Mouse (Mus musculus) embryonic facial prominence, embryonic 11.5 days (tissue): ENCODE measurements around the gene Fkbp15. TPM values are rescaled to one million over a fixed set of nuclear protein-coding genes. Genes with fewer than 3 reads are reported as not detected.

Experiments
- ATAC-seq: fragments of 200-750 bp; cut with Nextera tagmentation; replicated peaks from 2 replicates; pipeline ENCODE4 v1.8.0; 2017; ENCODE audit warnings: low read depth; ENCODE audit not compliant: insufficient number of reproducible peaks, low FRiP score, low TSS enrichment
- DNase-seq: peaks from one replicate; pipeline ENCODE4 v3.0.0-alpha.2; 2015; ENCODE audit warnings: low spot score
- H3K27ac ChIP-seq: fragments of 300-500 bp; sonication (generic); replicated peaks from 2 replicates; pipeline ENCODE4 v1.5.1; 2014; ENCODE audit warnings: mild to moderate bottlenecking, low read depth, low read length, control low read depth
- H3K27me3 ChIP-seq: fragments of 300-500 bp; sonication (generic); 2 replicates; pipeline ENCODE4 v1.6.1; 2014; ENCODE audit warnings: mild to moderate bottlenecking, low read length, moderate library complexity, mixed read lengths; ENCODE audit not compliant: control insufficient read depth, insufficient read depth
- H3K36me3 ChIP-seq: fragments of 300-500 bp; sonication (generic); replicated peaks from 2 replicates; pipeline ENCODE4 v1.6.1; 2014; ENCODE audit warnings: low read depth, mild to moderate bottlenecking, low read length, moderate library complexity, mixed read lengths; ENCODE audit not compliant: control insufficient read depth, insufficient read depth
- H3K4me1 ChIP-seq: fragments of 300-500 bp; sonication (generic); 2 replicates; pipeline ENCODE4 v1.6.1; 2014; ENCODE audit warnings: low read length, mixed read lengths; ENCODE audit not compliant: control insufficient read depth, insufficient read depth
- H3K4me2 ChIP-seq: fragments of 300-500 bp; sonication (generic); 2 replicates; pipeline ENCODE4 v1.6.1; 2014; ENCODE audit warnings: low read depth, mild to moderate bottlenecking, control low read depth, low read length, moderate library complexity
- H3K4me3 ChIP-seq: fragments of 300-500 bp; sonication (generic); 2 replicates; pipeline ENCODE4 v1.5.1; 2014; ENCODE audit warnings: low read depth, low read length, control low read depth
- H3K9ac ChIP-seq: fragments of 300-500 bp; sonication (generic); replicated peaks from 2 replicates; pipeline ENCODE4 v1.6.1; 2014; ENCODE audit warnings: mild to moderate bottlenecking, control low read depth, low read length
- H3K9me3 ChIP-seq: fragments of 300-500 bp; sonication (generic); replicated peaks from 2 replicates; pipeline ENCODE4 v1.6.1; 2016; ENCODE audit warnings: mild to moderate bottlenecking, low read length, inconsistent platforms, mixed read lengths; ENCODE audit not compliant: control insufficient read depth
- WGBS: fragments of 180-500 bp; shearing (Covaris S2); extraction: QIAGEN DNeasy Blood & Tissue Kit; methylation state at CpG from one replicate; pipeline ENCODE4 v1.1.7; 2014; 5-methylcytosine and 5-hydroxymethylcytosine counted together
- polyA plus RNA-seq: library from polyadenylated mRNA; unstranded; fragments of >200 nt; fragmentation: Nextera tagmentation; extraction: Ambion mirVana; gene quantifications from 2 replicates; pipeline ENCODE4 v1.2.1, GENCODE M21; 2014

The Fkbp15 gene
- polyA plus RNA-seq, 1 experiment from 2014 or later, result 16.3 TPM

DNA sequence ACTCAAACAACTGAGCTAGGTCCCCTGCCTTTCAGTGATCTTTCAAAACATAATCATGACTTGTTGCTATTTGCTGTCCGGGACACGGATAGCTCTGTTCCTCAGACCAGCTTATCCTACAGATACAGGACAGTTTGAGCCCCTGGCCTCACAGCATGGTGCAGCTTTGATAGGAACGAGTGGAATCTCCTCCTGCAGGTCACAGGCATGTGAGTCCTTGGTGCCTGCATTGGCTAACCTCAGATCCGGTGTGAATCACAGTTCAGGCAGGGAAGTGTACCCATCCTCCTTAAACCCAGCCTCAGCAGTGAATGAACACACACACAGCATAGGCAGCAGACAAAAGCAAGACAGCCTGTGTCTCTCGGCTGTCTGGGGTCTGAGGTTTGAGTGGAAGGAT lies 79.0 kb downstream of the Fkbp15 start:
- Histone ChIP-seq H3K4me1 (no peaks in the 10 kb centered on the region), H3K9me3 (no peaks in the 10 kb centered on the region), H3K4me2 (no peak overlapping the region), H3K9ac (no peak overlapping the region), H3K36me3 (no peaks in the 10 kb centered on the region), H3K27ac (no peak overlapping the region), H3K4me3 (no peak overlapping the region), H3K27me3 (no peaks in the 10 kb centered on the region)
- WGBS, result 58% methylated on average over 5 of the region's 5 CpGs
- ATAC-seq (no peak), DNase-seq (no peak)

DNA sequence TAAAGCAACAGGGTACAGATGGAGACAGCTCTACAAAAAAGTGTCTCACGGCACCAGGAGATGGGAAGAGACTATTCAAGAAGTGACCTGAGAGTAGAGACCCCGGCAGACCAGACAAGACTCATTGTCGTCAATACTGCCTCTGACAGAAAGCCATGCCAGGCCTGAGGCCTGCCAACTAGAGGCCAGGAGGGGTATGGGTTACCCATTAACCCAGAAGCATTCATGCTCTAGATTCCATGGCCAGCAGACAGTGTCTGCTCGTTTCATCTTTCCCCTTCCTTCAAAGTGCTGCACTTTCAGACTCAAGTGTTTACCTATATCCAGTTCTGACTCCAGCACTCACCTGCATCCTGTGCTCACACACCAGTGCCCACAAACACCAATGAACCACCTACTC lies 82.3 kb downstream of the Fkbp15 start:
- Histone ChIP-seq H3K27me3 (no peaks in the 10 kb centered on the region), H3K4me2 (no peak overlapping the region), H3K4me1 (no peaks in the 10 kb centered on the region), H3K27ac (no peak overlapping the region), H3K36me3 (no peaks in the 10 kb centered on the region), H3K9ac (no peak overlapping the region), H3K9me3 (no peaks in the 10 kb centered on the region), H3K4me3 (no peak overlapping the region)
- 88% methylated on average over 4 of the region's 4 CpGs for WGBS
- ATAC-seq (no peak), DNase-seq (no peak)

DNA sequence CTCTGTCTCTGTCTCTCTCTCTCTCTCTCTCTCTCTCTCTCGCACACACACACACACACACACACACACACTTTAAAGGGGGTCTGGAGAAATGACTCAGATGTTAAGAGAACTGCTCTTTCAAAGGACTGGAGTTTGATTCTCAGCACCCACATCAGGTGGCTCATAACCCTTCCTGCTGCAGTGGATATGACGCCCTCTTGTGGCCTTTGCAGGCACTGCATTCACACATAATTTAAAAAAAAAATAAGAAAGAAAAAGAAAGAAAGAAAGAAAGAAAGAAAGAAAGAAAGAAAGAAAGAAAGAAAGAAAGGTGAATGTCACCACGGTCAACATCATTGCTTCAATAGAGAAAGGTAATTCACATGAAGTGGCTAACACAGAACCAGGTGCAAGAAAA lies 83.1 kb downstream of the Fkbp15 start:
- Histone ChIP-seq H3K36me3 (no peaks in the 10 kb centered on the region), H3K4me2 (no peak overlapping the region), H3K9me3 (no peaks in the 10 kb centered on the region), H3K4me3 (no peak overlapping the region), H3K27me3 (no peaks in the 10 kb centered on the region), H3K9ac (no peak overlapping the region), H3K4me1 (no peaks in the 10 kb centered on the region), H3K27ac (no peak overlapping the region)
- ATAC-seq (no peak), DNase-seq (no peak)
- WGBS, result 72% methylated on average over 3 of the region's 3 CpGs

DNA sequence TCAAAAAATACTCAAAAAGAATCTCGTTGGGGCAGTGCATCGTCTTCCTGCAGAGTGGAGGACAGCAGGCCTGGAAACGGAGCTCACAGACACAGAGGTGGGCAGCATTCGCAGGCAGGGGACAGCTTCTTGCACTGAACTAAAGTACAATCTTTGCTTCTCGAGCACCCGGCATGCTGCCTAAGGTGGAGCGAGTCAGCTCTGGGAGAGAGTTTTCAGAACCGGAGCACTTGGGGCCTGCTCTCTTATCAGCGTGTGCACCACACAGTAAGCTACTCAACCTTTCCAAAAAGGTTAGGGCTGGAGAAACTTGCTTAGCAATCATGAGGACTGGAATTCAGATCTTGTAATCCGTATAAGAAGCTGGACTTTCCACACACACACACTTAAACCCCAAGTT lies 83.7 kb downstream of the Fkbp15 start:
- ATAC-seq, result no peak
- Histone ChIP-seq H3K9me3 (no peaks in the 10 kb centered on the region), H3K36me3 (no peaks in the 10 kb centered on the region), H3K4me1 (no peaks in the 10 kb centered on the region), H3K27ac (no peak overlapping the region), H3K9ac (no peak overlapping the region), H3K4me3 (no peak overlapping the region), H3K27me3 (no peaks in the 10 kb centered on the region), H3K4me2 (no peak overlapping the region)
- no peak for DNase-seq
- WGBS, result 80% methylated on average over 10 of the region's 10 CpGs

DNA sequence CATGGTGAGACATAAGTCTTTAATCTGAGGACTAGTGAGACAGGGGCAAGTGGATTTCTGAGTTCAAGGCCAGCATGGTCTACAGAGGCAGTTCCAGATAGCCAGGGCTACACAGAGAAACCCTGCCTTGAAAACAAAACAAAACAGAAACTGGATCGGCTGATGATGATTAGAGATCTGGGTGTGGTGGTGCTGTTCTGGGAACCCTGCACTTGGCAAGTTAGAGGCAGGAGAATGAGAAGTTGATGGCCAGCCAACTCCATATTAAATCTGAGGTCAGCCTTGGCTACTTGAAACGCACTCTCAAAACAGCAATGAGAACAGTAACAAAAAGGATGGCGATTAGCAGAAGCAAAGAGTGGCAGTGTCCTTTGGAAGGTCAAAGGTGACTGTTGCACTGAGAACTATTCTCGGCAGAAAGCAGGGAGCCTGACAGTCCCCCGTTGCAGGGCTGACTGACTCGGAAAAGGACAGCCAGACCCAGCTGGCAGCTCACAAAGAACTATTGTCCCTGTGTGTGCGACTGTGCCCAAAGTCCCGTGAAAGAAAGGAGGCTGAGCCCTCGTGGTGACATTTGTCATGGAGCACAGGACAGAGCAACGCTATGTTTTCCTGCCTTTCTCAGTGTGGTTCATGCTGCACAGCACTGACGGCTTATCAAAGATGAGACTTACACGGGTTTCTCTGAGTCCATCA lies 85.4 kb downstream of the Fkbp15 start:
- Histone ChIP-seq H3K27me3 (no peaks in the 10 kb centered on the region), H3K27ac (no peak overlapping the region), H3K9ac (no peak overlapping the region), H3K9me3 (no peaks in the 10 kb centered on the region), H3K4me1 (no peaks in the 10 kb centered on the region), H3K36me3 (no peaks in the 10 kb centered on the region), H3K4me2 (no peak overlapping the region), H3K4me3 (no peak overlapping the region)
- 14% methylated on average over 12 of the region's 12 CpGs for WGBS
- DNase-seq (peak; percentile 26), ATAC-seq (peak; percentile 86)

DNA sequence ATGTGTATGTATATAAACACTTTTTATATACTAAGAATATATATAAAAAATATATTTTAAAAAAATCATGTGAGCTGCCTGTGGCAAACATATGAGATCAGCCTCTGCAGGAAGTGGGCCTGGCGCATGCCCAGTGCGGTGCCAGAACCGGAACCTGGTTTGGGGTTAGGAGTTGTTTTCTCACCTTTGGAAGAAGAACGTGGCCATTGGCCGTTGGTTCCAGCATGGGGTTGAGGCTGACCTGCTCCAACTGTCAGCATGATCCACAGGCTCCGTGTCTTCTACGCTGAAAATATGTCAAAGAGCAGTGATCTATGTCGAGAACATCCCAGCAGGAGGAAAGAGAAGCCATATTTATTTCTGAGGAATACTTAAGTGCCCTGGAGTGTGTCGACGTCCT lies 86.4 kb downstream of the Fkbp15 start:
- DNase-seq (no peak), ATAC-seq (no peak)
- Histone ChIP-seq H3K9me3 (no peaks in the 10 kb centered on the region), H3K27ac (no peak overlapping the region), H3K4me2 (no peak overlapping the region), H3K4me3 (no peak overlapping the region), H3K27me3 (no peaks in the 10 kb centered on the region), H3K4me1 (no peaks in the 10 kb centered on the region), H3K9ac (no peak overlapping the region), H3K36me3 (no peaks in the 10 kb centered on the region)
- 89% methylated on average over 10 of the region's 10 CpGs for WGBS

DNA sequence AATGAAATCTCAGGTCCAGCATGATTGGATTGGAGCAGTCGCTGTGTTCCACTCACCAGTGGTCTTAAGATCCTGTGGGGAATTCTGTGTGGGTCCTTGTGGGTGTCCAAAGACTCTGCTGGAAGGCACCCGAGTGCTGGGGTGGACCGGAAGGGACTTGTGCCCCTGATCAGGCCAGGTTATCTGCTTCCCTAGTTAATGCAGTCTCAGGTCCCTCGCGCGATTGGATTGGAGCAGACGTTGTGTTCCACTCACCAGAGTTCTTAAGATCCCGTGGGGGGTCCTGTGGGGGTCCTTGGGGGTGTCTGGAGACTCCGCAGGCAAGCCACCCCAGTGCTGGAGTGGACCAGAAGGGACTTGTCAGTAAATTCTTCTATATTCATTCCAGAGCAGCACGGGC lies 87.7 kb downstream of the Fkbp15 start:
- Histone ChIP-seq H3K4me2 (no peak overlapping the region), H3K9me3 (no peaks in the 10 kb centered on the region), H3K4me1 (no peaks in the 10 kb centered on the region), H3K9ac (no peak overlapping the region), H3K27ac (no peak overlapping the region), H3K27me3 (no peaks in the 10 kb centered on the region), H3K4me3 (no peak overlapping the region), H3K36me3 (no peaks in the 10 kb centered on the region)
- WGBS, result 90% methylated on average over 10 of the region's 10 CpGs
- DNase-seq (no peak), ATAC-seq (no peak)

DNA sequence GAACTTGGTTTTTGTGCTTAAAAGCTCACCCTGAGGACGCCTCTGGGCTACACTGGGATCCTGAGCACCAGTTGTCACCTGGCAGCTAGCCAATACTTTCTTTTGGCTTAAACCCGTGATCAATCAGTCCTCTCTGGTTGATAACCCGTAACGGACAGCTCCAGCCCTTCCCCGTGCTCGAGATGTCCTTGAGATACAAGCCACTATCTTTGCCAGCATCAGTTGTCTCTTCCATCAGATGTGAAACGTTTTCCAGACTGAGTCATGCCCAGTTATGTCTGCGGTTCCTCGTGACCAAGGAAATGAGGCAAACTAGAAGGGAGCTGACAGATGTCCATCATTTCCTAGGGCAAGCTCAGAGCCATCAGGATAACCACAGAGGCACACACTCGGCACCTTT lies 93.2 kb downstream of the Fkbp15 start:
- no peak for DNase-seq
- H3K9ac ChIP-seq, result no peak overlapping the region
- H3K27me3 ChIP-seq, result no peaks in the 10 kb centered on the region
- no peaks in the 10 kb centered on the region for H3K9me3 ChIP-seq
- H3K27ac ChIP-seq, result no peak overlapping the region
- no peaks in the 10 kb centered on the region for H3K36me3 ChIP-seq
- WGBS, result 82% methylated on average over 10 of the region's 10 CpGs
- no peaks in the 10 kb centered on the region for H3K4me1 ChIP-seq
- H3K4me2 ChIP-seq, result no peak overlapping the region
- no peak overlapping the region for H3K4me3 ChIP-seq
- ATAC-seq, result no peak
